Mouse (Mus musculus): ENCODE measurements around the gene Lyl1. TPM values are rescaled to one million over a fixed set of nuclear protein-coding genes. Genes with fewer than 3 reads are reported as not detected.

The Lyl1 gene
- polyA plus RNA-seq, 1 experiment from 2014 or later = 3.4 TPM

GRCm38 (mm10) chr8:84732545-84732944 is 31.3 kb downstream of the Lyl1 start:
- no peaks in the 10 kb centered on the region for H3K36me3 ChIP-seq (replicated peaks)
- H3K27ac ChIP-seq = peak overlapping the region; percentile 76; the same call in 1 of the 2 replicates
- no peak overlapping the region for H3K9ac ChIP-seq
- H3K9me3 ChIP-seq = no peaks in the 10 kb centered on the region
- no peak overlapping the region for H3K4me3 ChIP-seq
- peaks cover 45% of the 10 kb centered on the region for H3K4me1 ChIP-seq
- H3K4me2 ChIP-seq = no peak overlapping the region
- ATAC-seq (replicated peaks) = no peak
- peaks cover 15% of the 10 kb centered on the region; the same call in 1 of the 2 replicates for H3K27me3 ChIP-seq (replicated peaks)
- WGBS = 64% methylated on average over 5 of the region's 5 CpGs

- H3K4me2 ChIP-seq = no peak overlapping the region
- ATAC-seq (replicated peaks) = no peak
- H3K9me3 ChIP-seq = no peaks in the 10 kb centered on the region
- H3K27ac ChIP-seq = peak overlapping the region; percentile 76; the same call in 1 of the 2 replicates
- peaks cover 17% of the 10 kb centered on the region; the same call in 1 of the 2 replicates for H3K27me3 ChIP-seq (replicated peaks)
- H3K36me3 ChIP-seq (replicated peaks) = no peaks in the 10 kb centered on the region
- H3K4me1 ChIP-seq = peaks cover 49% of the 10 kb centered on the region
- no peak overlapping the region for H3K4me3 ChIP-seq
- 54% methylated on average over 6 of the region's 6 CpGs for WGBS
- H3K9ac ChIP-seq = no peak overlapping the region
Measured at GRCm38 (mm10) chr8:84732996-84733395, 31.7 kb downstream of the Lyl1 start.

- H3K4me3 ChIP-seq = no peak overlapping the region
- ATAC-seq (replicated peaks) = no peak
- peaks cover 24% of the 10 kb centered on the region for H3K27me3 ChIP-seq (replicated peaks)
- no peaks in the 10 kb centered on the region for H3K36me3 ChIP-seq (replicated peaks)
- WGBS = 79% methylated on average over 6 of the region's 6 CpGs
- H3K4me1 ChIP-seq = peaks cover 54% of the 10 kb centered on the region
- no peaks in the 10 kb centered on the region for H3K9me3 ChIP-seq
- no peak overlapping the region for H3K9ac ChIP-seq
- H3K4me2 ChIP-seq = no peak overlapping the region
- no peak overlapping the region for H3K27ac ChIP-seq
Measured at GRCm38 (mm10) chr8:84733959-84734358, 32.7 kb downstream of the Lyl1 start.

- no peak overlapping the region for H3K4me3 ChIP-seq
- no peak overlapping the region for H3K27ac ChIP-seq
- H3K4me2 ChIP-seq = no peak overlapping the region
- H3K9me3 ChIP-seq = no peaks in the 10 kb centered on the region
- peaks cover 29% of the 10 kb centered on the region for H3K27me3 ChIP-seq (replicated peaks)
- no peak overlapping the region for H3K9ac ChIP-seq
- ATAC-seq (replicated peaks) = no peak
- peaks cover 59% of the 10 kb centered on the region for H3K4me1 ChIP-seq
- H3K36me3 ChIP-seq (replicated peaks) = no peaks in the 10 kb centered on the region
- 79% methylated on average over 2 of the region's 2 CpGs for WGBS
Measured at GRCm38 (mm10) chr8:84734680-84735079, 33.4 kb downstream of the Lyl1 start.

- ATAC-seq (replicated peaks) = no peak
- Histone ChIP-seq H3K27ac (no peak overlapping the region), H3K4me1 (peaks cover 54% of the 10 kb centered on the region), H3K4me3 (no peak overlapping the region), H3K36me3 (replicated peaks) (no peaks in the 10 kb centered on the region), H3K9me3 (no peaks in the 10 kb centered on the region), H3K4me2 (no peak overlapping the region), H3K27me3 (replicated peaks) (peaks cover 38% of the 10 kb centered on the region), H3K9ac (no peak overlapping the region)
- 61% methylated on average over 2 of the region's 2 CpGs for WGBS
Measured at GRCm38 (mm10) chr8:84735597-84735996, 34.3 kb downstream of the Lyl1 start.

GRCm38 (mm10) chr8:84736521-84736920 is 35.3 kb downstream of the Lyl1 start:
- Histone ChIP-seq H3K27me3 (replicated peaks) (peaks cover 47% of the 10 kb centered on the region), H3K4me1 (peaks cover 50% of the 10 kb centered on the region), H3K4me3 (no peak overlapping the region), H3K36me3 (replicated peaks) (no peaks in the 10 kb centered on the region), H3K27ac (no peak overlapping the region), H3K4me2 (no peak overlapping the region), H3K9me3 (no peaks in the 10 kb centered on the region), H3K9ac (no peak overlapping the region)
- no peak for ATAC-seq (replicated peaks)
- 78% methylated on average over 4 of the region's 4 CpGs for WGBS

GRCm38 (mm10) chr8:84737608-84738007 is 36.4 kb downstream of the Lyl1 start:
- WGBS = 2% methylated on average over 16 of the region's 16 CpGs
- H3K9ac ChIP-seq = no peak overlapping the region
- no peaks in the 10 kb centered on the region for H3K36me3 ChIP-seq (replicated peaks)
- no peak overlapping the region for H3K27ac ChIP-seq
- peaks cover 50% of the 10 kb centered on the region for H3K4me1 ChIP-seq
- no peak overlapping the region for H3K4me3 ChIP-seq
- H3K9me3 ChIP-seq = no peaks in the 10 kb centered on the region
- peak overlapping the region; percentile 37 for H3K4me2 ChIP-seq
- peaks cover 57% of the 10 kb centered on the region for H3K27me3 ChIP-seq (replicated peaks)
- 0 out of 2 replicates have a peak, but pooled peaks have one; percentile 48 for ATAC-seq (replicated peaks)

GRCm38 (mm10) chr8:84738266-84738665 is 37.0 kb downstream of the Lyl1 start:
- Histone ChIP-seq H3K4me2 (no peak overlapping the region), H3K27ac (no peak overlapping the region), H3K27me3 (replicated peaks) (peaks cover 62% of the 10 kb centered on the region), H3K36me3 (replicated peaks) (no peaks in the 10 kb centered on the region), H3K9ac (no peak overlapping the region), H3K9me3 (no peaks in the 10 kb centered on the region), H3K4me1 (peaks cover 50% of the 10 kb centered on the region), H3K4me3 (no peak overlapping the region)
- WGBS = 9% methylated on average over 10 of the region's 10 CpGs
- no peak for ATAC-seq (replicated peaks)

GRCm38 (mm10) chr8:84738715-84739400 is 37.6 kb downstream of the Lyl1 start:
- Histone ChIP-seq H3K36me3 (replicated peaks) (no peaks in the 10 kb centered on the region), H3K9ac (no peak overlapping the region), H3K9me3 (no peaks in the 10 kb centered on the region), H3K27me3 (replicated peaks) (peaks cover 63% of the 10 kb centered on the region), H3K4me2 (no peak overlapping the region), H3K27ac (no peak overlapping the region), H3K4me3 (no peak overlapping the region), H3K4me1 (peaks cover 54% of the 10 kb centered on the region)
- no peak for ATAC-seq (replicated peaks)
- WGBS = 37% methylated on average over 10 of the region's 10 CpGs

GRCm38 (mm10) chr8:84739401-84739742 is 38.1 kb downstream of the Lyl1 start:
- Histone ChIP-seq H3K9ac (no peak overlapping the region), H3K4me2 (no peak overlapping the region), H3K36me3 (replicated peaks) (no peaks in the 10 kb centered on the region), H3K27me3 (replicated peaks) (peaks cover 68% of the 10 kb centered on the region), H3K4me1 (peaks cover 59% of the 10 kb centered on the region), H3K27ac (no peak overlapping the region), H3K9me3 (no peaks in the 10 kb centered on the region), H3K4me3 (no peak overlapping the region)
- no peak for ATAC-seq (replicated peaks)
- 0% methylated on average over 1 of the region's 1 CpGs for WGBS

GRCm38 (mm10) chr8:84740895-84741843 is 39.9 kb downstream of the Lyl1 start:
- Histone ChIP-seq H3K36me3 (replicated peaks) (no peaks in the 10 kb centered on the region), H3K9ac (no peak overlapping the region), H3K9me3 (no peaks in the 10 kb centered on the region), H3K4me1 (peaks cover 72% of the 10 kb centered on the region), H3K27ac (no peak overlapping the region), H3K27me3 (replicated peaks) (peaks cover 69% of the 10 kb centered on the region), H3K4me3 (no peak overlapping the region), H3K4me2 (no peak overlapping the region)
- no peak for ATAC-seq (replicated peaks)
- 34% methylated on average over 13 of the region's 13 CpGs for WGBS
